Mouse (Mus musculus) embryo, embryonic 9.5 days (tissue): ENCODE data around the gene Rara.
A peak's percentile ranks its signal among the peaks of the same experiment; 100 is the strongest.

Source experiments
- DNase-seq: peaks from one replicate; pipeline ENCODE4 v3.0.0-alpha.2; 2017; ENCODE audit errors: extremely low spot score

The Rara gene

GRCm38 (mm10) chr11:98999243-98999642 is 71.6 kb downstream of the Rara start:
- DNase-seq = no peak

DNA sequence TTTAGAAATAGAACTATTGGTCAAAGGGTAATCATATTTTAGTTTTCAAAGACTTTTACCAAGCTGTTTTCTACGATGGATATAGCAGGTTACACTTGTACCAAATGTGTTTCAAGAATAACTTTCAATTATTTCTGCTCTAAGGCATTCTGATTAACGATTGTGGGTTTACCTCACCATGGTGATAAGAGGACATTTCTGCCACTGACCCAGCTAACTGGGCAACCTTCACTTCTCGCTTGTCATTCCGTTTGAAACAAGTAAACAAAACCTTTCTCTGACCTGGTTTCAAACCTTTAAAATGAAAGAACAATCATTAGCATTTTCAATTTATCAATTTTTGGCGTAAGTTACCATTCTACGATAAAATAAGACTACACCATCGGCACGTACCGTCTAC is 79.2 kb downstream of the Rara start:
- no peak for DNase-seq

DNA sequence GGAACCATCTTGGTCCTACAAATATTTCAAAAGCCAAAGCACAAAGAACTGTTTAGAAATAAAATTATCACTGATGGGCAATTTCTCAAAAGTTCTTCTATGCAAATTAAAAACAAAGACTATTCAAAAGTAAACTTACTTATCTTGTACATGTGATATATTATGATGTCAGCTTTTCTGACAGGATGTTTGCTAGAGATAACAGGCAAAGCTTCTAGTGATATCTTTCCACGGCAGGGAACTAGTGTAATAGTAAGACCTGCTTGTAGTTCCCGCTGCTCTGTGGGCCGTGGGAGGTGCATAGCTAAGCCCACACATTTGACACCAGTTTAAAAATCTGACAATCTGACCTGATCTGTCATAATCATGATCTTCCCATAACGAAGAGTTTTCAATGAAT is 82.5 kb downstream of the Rara start:
- no peak for DNase-seq

DNA sequence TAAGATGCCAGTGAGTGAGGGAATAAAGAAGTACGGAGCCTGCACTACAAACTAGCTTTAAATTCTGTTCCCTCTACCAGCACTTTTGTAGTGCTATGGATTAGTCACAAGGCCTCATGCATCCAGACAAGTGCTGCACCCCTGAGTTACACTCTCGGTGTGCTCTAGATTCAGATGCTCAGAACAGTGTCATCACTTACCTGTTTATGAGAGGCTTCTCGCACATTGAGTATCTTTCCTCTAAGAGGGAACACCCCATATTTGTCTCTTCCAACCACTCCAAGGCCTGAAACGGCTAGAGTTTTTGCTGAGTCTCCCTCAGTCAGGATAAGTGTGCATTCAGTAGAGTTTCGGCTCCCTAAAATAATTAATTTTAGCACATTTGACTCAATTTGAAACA is 83.1 kb downstream of the Rara start:
- DNase-seq = no peak

DNA sequence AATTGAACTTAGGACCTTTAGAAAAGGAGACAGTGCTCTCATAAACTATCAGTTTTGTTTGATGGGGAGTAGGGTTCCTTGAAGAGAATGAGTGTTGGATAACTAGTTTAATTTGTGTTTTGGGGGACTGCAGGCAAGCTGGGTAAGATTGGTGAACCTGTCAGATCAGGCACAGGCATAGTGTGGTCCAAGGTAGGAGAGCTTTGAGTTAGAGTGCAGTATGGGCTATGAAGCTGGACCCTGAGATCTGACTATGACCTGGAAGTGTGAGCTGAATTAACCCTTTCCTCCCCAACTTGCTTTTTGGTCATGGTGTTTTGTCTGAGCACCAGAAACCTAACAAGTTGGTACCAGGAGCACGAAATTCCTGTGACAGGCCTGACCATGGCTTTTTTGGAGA is 86.2 kb downstream of the Rara start:
- DNase-seq = no peak

DNA sequence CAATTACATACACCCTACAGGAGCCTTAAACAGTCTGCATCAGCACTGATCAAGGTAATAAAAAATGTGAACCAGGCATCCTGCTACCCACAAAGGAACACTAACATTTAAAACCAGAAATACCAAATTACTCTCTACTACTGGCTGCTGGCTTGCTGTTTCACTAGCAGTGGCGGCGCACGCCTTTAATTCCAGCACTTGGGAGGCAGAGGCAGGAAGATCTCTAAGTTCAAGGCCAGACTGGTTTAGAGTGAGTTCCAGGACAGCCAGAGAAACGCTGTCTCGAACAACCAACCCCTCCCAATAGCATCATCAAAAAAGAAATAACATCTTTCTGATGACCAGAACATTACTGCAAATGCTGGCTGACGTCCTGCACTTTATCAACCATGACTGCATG is 92.2 kb downstream of the Rara start:
- DNase-seq = no peak

DNA sequence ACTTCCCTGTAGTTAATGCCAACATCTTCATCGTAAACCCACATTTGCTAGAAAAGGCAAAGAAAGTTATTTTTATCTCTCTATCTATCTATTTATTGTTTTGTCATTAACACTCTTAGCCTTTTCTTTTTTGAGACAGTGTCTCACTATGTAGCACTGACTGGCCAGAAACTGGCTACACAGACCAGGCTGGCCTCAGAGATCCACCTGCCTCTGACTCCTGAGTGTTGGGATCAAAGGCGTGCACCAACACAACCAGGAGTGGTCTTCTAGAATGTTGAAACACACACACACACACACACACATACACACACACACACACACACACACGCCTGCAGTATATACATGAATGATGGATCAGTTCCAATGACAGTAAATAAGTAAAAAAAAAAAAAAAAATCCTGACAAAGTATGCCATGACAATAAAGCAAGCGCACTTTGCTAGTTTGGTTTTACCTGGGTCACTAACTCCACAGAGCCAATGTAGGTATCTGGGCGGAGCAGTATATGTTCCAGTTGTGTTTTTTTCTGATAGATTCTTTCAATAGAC is 94.8 kb downstream of the Rara start:
- no peak for DNase-seq

GRCm38 (mm10) chr11:99023094-99023493 is 95.5 kb downstream of the Rara start:
- DNase-seq = peak; percentile 17

DNA sequence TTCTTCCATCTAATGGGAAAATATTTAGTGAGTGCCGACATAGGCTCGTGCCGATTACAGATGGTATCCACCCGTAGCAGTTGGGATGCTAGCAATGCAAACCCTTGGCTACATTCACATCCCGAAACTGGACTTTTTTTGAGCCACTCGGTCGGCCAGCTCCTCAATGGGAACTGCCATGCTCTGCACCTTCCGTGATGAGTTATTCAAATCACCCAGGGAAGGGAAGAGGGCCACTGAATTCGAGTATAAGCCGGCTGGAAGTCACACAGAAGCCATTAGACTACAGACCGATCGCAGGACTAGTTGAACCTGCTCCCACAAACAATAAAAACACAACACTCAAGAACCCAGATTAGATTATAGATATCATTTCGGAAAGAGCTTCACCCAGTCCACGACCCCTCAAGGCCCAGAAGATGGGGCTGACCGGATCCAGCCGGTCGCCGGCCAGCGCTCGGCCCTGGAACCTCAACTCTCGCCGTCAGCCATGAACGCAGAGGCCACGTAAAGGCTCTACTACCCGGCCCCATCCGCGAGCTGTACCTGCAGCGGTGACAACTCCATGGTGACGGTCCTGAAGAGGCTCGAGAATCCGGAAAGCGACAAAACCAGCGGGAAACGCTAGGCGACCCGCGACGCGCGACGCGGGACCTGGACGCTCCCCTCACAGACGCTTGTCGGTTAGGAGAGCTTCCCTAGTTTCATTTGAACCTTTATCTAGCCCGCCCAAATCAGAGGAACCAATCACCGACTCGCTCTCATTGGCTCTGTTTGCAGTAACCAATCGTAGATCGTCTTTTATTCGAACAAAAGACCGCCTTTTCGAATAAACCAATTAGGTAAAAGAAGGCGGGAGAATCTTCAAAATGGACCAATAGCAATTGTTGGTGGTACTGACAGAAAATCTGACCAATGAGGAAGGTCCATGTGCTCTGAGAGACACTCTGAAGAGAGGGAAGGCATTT is 96.2 kb downstream of the Rara start, which contains the start of gene Top2a:
Gene Top2a (minus strand): TSS at position 690 of the 968 bp plus-strand sequence.
- DNase-seq = peak; percentile 100
